Comparison of ENCODE assay signal across 7 mouse cellular contexts in the genomic region with DNA sequence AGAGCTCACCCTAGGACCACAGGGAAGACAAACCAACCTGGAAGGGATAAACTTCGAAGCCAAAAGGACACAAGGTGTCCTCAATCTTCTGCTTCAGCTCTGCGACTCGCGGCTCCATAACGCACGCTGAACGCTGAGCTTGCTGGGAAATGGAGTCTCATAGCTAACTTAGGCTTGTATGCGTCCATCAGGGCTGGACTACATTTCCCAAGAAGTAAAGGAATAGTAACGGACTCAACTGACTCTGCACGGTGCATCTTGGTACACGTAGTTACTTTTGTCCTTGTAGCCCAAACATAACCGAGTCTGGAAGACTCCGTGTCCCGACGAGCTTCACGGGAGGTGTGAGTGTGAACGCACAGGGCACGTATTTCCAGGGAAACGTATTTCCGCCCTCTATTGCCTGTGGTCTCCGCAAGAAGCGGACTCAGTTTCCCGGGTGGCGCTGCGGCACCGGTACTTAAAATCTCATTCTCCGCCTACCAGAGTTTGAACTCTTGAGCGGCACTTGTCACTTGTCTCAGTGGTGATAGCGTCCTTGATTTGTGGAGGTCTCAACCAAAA. TPM values are rescaled to one million over a fixed set of nuclear protein-coding genes. Genes with fewer than 3 reads are reported as not detected.
A peak's percentile ranks its signal among the peaks of the same experiment; 100 is the strongest.
DNase-seq lines count a peak whose midpoint lies in the region; ATAC-seq and TF ChIP-seq lines count a peak whose summit lies in the region.

A gene (minus strand): TSS at position 206 of the 564 bp plus-strand sequence.
A gene (plus strand): TSS at position 309 of the 564 bp plus-strand sequence.

- H3K9ac ChIP-seq in intestine, postnatal 0 days (ENCODE audit: low read depth, low read length) = peak within 1 kb of the TSS; percentile 23; the same call in 1 of the 2 replicates
- peak within 1 kb of the TSS; percentile 63 for H3K9ac ChIP-seq in midbrain, embryonic 12.5 days (replicated peaks)

- H3K4me1 ChIP-seq in embryonic facial prominence, embryonic 10.5 days = peaks cover 19% of the 10 kb centered on the region
- no peaks in the 10 kb centered on the region for H3K4me1 ChIP-seq in intestine, postnatal 0 days (replicated peaks; ENCODE audit: control insufficient read depth, insufficient read depth, low read length)
- peaks cover 13% of the 10 kb centered on the region for H3K4me1 ChIP-seq in midbrain, embryonic 12.5 days
- no peaks in the 10 kb centered on the region; the same call in 1 of the 2 replicates for H3K4me1 ChIP-seq in small intestine, adult 2 months (ENCODE audit: control insufficient read depth, insufficient read depth, insufficient read length, low read length)

- H3K27me3 ChIP-seq in embryonic facial prominence, embryonic 10.5 days (replicated peaks; ENCODE audit: low read depth, poor library complexity, severe bottlenecking) = no peaks in the 10 kb centered on the region
- H3K27me3 ChIP-seq in intestine, postnatal 0 days (replicated peaks; ENCODE audit: control insufficient read depth, insufficient read depth, low read length) = no peaks in the 10 kb centered on the region
- no peaks in the 10 kb centered on the region for H3K27me3 ChIP-seq in midbrain, embryonic 12.5 days
- H3K27me3 ChIP-seq in small intestine, adult 2 months (ENCODE audit: control insufficient read depth, insufficient read depth, low read length) = no peaks in the 10 kb centered on the region

- intact Hi-C loops in left cerebral cortex, postnatal 4 days (cut with DNase I) = no loop called here

- no peak; the same call in 1 of the 2 replicates for TF ChIP-seq POLR2A in small intestine, adult 2 months (IDR thresholded peaks at IDR 0.05; ENCODE audit: low read depth, low read length)

- peak within 1 kb of the TSS; percentile 69 for H3K4me3 ChIP-seq in embryonic facial prominence, embryonic 10.5 days
- peak within 1 kb of the TSS; percentile 63 for H3K4me3 ChIP-seq in intestine, postnatal 0 days (ENCODE audit: low read depth, low read length)
- H3K4me3 ChIP-seq in midbrain, embryonic 12.5 days = peak within 1 kb of the TSS; percentile 56
- peak within 1 kb of the TSS; percentile 70 for H3K4me3 ChIP-seq in small intestine, adult 2 months (ENCODE audit: low read depth, low read length)

- peak within 1 kb of the TSS; percentile 75 for H3K4me2 ChIP-seq in intestine, postnatal 0 days (replicated peaks; ENCODE audit: low read depth)
- peak within 1 kb of the TSS; percentile 83 for H3K4me2 ChIP-seq in midbrain, embryonic 12.5 days (replicated peaks)

- ATAC-seq in intestine, postnatal 0 days = peak; percentile 98
- ATAC-seq in midbrain, embryonic 12.5 days (ENCODE audit: low FRiP score, low read depth) = peak; percentile 99

- under 1% methylated on average over 29 of the region's 29 CpGs for WGBS in embryonic facial prominence, embryonic 10.5 days
- under 1% methylated on average over 29 of the region's 29 CpGs for WGBS in intestine, postnatal 0 days
- under 1% methylated on average over 29 of the region's 29 CpGs for WGBS in midbrain, embryonic 12.5 days
- 1% methylated on average over 29 of the region's 29 CpGs for WGBS in small intestine, adult 2 months

- peak; percentile 89 for DNase-seq in adrenal gland, postnatal 10 days
- peak; percentile 91 for DNase-seq in embryonic facial prominence, embryonic 10.5 days (ENCODE audit: low spot score)
- peak; percentile 99 for DNase-seq in gonadal fat pad, adult 2 months (ENCODE audit: low read depth)
- peak; percentile 91 for DNase-seq in left cerebral cortex, postnatal 4 days

- TF ChIP-seq CTCF in intestine, postnatal 0 days (IDR thresholded peaks at IDR 0.05; ENCODE audit: low read depth) = peak; percentile 53
- no peak for TF ChIP-seq CTCF in small intestine, adult 2 months (IDR thresholded peaks at IDR 0.05; ENCODE audit: extremely low read depth, insufficient read length, insufficient replicate concordance, low read depth, low read length)

- no peaks in the 10 kb centered on the region for H3K9me3 ChIP-seq in embryonic facial prominence, embryonic 10.5 days
- no peaks in the 10 kb centered on the region for H3K9me3 ChIP-seq in intestine, postnatal 0 days (ENCODE audit: control insufficient read depth)
- no peaks in the 10 kb centered on the region for H3K9me3 ChIP-seq in midbrain, embryonic 12.5 days

- peaks cover 28% of the 10 kb centered on the region for H3K36me3 ChIP-seq in embryonic facial prominence, embryonic 10.5 days (replicated peaks)
- H3K36me3 ChIP-seq in intestine, postnatal 0 days (ENCODE audit: control insufficient read depth, insufficient read depth) = 0 out of 2 replicates have a peak, but pooled peaks cover 4% of the 10 kb centered on the region
- H3K36me3 ChIP-seq in midbrain, embryonic 12.5 days = peaks cover 16% of the 10 kb centered on the region; the same call in 1 of the 2 replicates
- peaks cover 3% of the 10 kb centered on the region; the same call in 1 of the 2 replicates for H3K36me3 ChIP-seq in small intestine, adult 2 months (ENCODE audit: control insufficient read depth, insufficient read depth, low read length)

- H3K27ac ChIP-seq in embryonic facial prominence, embryonic 10.5 days (replicated peaks) = peak within 1 kb of the TSS; percentile 82
- no peak within 1 kb of the TSS for H3K27ac ChIP-seq in intestine, postnatal 0 days (ENCODE audit: low read depth, low read length)
- no peak within 1 kb of the TSS for H3K27ac ChIP-seq in midbrain, embryonic 12.5 days (replicated peaks)
- no peak within 1 kb of the TSS for H3K27ac ChIP-seq in small intestine, adult 2 months (ENCODE audit: insufficient read depth, low read depth, low read length)

RNA-seq across cellular contexts. Expression of the first gene that starts in this region (rescaled TPM):
- total RNA-seq in adrenal gland, postnatal 10 days (2021) = 10 to 100 TPM; 32.2 to 40.4 TPM
- 39.8 and 40.8 TPM in 2 replicates for polyA plus RNA-seq in embryonic facial prominence, embryonic 10.5 days (2016; fragmentation: Nextera tagmentation; extraction: Ambion mirVana)
- 21.9 and 22.1 TPM in 2 replicates for polyA plus RNA-seq in gonadal fat pad, adult 2 months (2012; rRNA removed)
- polyA plus RNA-seq in intestine, postnatal 0 days (2015; fragmentation: Nextera tagmentation; extraction: Ambion mirVana) = 5.9 and 6.3 TPM in 2 replicates
- total RNA-seq in left cerebral cortex, postnatal 4 days (2021) = 10 to 100 TPM; 14.7 to 15.7 TPM
- 32.0 and 35.7 TPM in 2 replicates for polyA plus RNA-seq in midbrain, embryonic 12.5 days (2016; fragmentation: Nextera tagmentation; extraction: Ambion mirVana)
- 2.0 and 2.1 TPM in 2 replicates for polyA plus RNA-seq in small intestine, adult 2 months (2012; rRNA removed)

RNA-seq across cellular contexts. Expression of the second gene that starts in this region (rescaled TPM):
- 10 to 100 TPM; 18.6 to 20.2 TPM for total RNA-seq in adrenal gland, postnatal 10 days (2021)
- 38.3 and 38.5 TPM in 2 replicates for polyA plus RNA-seq in embryonic facial prominence, embryonic 10.5 days (2016; fragmentation: Nextera tagmentation; extraction: Ambion mirVana)
- 21.3 and 25.8 TPM in 2 replicates for polyA plus RNA-seq in gonadal fat pad, adult 2 months (2012; rRNA removed)
- polyA plus RNA-seq in intestine, postnatal 0 days (2015; fragmentation: Nextera tagmentation; extraction: Ambion mirVana) = 9.1 and 11.3 TPM in 2 replicates
- total RNA-seq in left cerebral cortex, postnatal 4 days (2021) = 1 to 10 TPM; 4.5 to 5.5 TPM
- polyA plus RNA-seq in midbrain, embryonic 12.5 days (2016; fragmentation: Nextera tagmentation; extraction: Ambion mirVana) = 27.6 and 28.9 TPM in 2 replicates
- 5.0 and 8.9 TPM in 2 replicates for polyA plus RNA-seq in small intestine, adult 2 months (2012; rRNA removed)
